Mouse (Mus musculus) retina, embryonic 14.5 days (tissue): ENCODE measurements at regions not wholly inside any gene's neighbourhood (a gene's known extent, or its start where the extent isn't known, plus 50 kb on each side); places are given as distances from the start of the nearest gene placed in this dataset.
"Not testable (repeated sequence)": the region's sequence is repeated elsewhere in the genome, so short reads cannot be mapped to it uniquely, and the experiment has no call there.

ENCODE experiments used
- DNase-seq: peaks from one replicate; pipeline ENCODE4 v3.0.0-alpha.2; 2015; ENCODE audit warnings: low spot score

DNA sequence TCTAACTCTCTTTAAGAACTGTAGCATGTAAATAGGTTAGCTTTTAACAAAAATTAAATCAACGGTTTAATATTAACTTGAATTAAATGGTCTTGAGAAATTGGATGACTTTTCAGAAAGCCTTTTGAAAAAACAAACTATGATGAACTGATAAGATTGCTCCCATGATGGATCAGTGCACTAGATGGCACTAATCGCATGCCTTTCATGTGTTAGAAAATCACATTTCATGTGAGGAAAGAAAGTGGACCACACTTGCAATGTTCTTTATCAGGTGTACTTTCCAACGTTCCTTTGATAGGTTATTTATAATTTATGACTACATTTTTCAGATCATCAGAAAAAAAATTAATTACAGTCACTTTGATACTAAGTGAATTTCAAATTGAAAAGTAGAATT is 1003.2 kb upstream of the 4930412O13Rik start:
- peak; percentile 3 for DNase-seq

DNA sequence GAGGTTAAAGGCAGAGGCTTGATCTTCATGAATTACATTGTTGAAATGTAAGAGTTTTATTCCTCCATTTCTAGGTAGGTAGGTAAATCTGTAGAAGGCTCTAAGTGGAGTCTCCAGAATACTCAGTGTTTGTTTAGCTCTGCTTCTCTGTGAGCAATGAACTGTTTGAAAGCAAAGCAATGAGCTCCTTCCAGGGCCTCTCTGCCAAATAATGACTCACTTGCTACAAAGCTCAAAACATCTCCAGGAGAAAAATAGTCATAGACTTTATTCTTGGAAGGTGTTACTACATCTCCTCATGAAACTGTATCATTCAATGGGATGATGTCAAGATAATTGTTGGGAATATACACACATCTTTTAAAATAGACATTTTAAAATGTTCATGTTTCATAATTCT is 968.6 kb upstream of the 4930412O13Rik start:
- DNase-seq: no peak

DNA sequence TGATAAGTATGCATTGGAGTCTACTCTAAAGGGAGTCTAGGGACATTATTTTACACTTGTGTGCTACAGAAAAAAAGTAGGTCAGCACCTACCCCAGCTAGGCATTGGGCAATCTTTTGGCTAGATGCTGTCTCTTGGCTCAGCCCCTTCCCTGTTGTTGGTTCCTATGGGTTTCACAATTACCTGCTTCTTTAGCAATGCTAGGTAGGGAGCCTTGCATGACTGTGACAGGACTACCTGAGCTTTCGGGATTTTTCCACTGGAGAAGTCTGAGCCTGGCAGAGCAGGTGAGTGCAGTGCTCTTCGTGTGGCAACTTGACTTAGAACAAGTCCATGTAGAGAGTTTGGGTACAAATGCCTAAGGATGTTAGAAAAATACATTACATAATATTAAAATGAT is 956.2 kb upstream of the 4930412O13Rik start:
- DNase-seq: no peak

DNA sequence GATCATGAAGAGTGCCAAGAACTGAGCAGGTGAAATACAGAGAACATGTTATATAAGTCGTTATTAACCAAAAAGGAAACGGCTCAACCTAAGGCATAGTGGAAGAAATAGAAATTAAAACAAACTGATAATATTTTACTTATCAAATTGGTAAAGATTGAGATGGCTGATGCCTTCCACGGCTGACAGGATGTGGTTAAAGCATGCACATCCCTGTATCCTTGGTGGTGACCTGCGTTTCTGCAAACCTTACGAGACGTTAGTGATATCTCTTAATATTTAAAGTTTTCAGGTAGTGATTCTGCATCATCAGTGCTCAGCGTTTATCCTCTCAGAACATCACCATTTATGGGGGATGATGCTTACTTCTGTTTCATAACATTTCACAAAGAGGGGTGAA is 939.5 kb upstream of the 4930412O13Rik start:
- no peak for DNase-seq

DNA sequence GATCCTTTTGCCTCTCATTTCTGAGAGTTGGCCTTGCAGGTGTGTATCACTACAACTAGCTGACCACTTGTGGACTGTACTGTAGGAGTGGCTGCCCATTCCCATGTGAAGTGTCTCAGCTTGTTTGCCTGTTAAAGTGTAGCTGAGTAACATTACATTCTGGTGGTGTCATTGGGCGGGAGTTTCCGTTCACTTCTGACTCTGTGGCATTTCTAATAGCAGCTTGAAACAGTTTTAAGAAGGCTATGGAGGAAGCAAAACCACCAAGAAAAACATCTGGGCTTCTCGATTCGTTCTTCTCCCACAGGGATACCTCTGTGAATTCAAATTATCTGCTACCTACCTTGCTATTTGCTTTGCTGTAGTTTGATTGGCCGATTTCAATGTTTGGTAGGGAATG is 922.1 kb upstream of the 4930412O13Rik start:
- DNase-seq: no peak

DNA sequence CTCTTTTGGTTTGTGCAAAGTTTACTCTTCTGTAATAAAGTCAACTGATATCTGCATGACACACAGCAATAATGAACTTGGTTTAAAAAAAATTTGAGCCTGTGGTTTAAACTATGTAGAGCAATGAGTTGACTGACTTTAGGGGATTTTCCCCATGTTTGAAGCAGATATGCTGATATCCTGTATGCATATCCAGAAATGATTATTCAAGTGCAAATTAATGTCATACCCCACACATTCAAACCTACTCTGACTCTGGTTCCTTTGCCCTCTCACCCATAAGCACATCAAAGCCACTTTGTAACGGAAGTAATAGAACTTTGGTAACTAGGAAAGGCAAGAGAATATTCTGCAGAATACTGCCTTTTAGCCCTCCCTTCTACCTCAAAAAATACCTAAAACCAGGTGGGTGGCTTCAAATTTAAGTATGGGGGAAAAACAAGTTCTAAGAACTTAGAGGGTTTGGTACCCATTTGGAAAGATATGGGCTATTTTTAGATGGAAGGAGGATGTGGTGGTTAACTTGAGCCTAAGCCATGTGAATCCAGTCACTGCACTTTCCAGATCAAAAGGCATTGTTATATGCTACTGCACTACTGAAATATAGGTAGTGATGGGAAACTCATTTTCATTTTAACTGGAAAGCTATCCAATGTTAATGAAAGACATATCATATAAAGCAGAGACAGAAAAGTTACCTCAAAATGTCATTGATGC is 915.9 kb upstream of the 4930412O13Rik start:
- no peak for DNase-seq

DNA sequence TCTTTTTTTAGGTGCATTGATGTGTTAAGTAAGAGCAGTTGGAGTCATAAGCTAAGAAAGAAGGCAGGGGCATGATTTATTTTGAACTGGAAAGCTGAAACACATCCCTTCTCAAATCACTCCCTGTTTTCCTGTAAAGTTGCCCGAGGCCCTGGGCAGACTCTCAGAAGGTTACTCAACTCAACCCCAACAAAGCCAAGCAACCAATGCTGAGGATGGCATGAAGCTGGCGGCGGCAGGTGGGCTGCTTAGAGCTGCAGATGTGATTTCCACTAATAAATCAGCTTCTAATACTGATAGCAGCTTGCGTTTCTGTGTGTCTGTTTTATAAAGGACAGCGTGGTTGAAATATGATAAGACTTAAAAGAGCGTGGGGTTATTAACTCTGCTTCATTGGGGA is 905.4 kb upstream of the 4930412O13Rik start:
- no peak for DNase-seq

DNA sequence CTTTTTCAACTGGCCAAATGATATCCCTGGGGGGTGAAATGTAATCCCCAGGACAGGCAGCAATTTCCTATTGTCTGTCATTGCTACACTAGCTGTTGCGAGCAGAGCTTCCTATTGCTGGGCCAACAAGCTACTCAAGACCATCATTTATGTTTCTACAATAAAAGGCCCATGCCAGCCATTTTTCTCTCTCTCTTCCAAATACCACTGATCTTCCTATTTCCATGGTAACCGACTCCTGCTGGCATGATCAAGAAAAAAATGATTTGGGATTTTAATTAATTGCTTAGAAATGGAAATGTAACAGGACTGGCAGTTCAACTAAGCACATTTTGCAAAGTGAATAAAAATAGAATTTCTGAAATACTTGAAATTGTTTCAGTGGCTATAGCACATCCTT is 868.7 kb upstream of the 4930412O13Rik start:
- no peak for DNase-seq

DNA sequence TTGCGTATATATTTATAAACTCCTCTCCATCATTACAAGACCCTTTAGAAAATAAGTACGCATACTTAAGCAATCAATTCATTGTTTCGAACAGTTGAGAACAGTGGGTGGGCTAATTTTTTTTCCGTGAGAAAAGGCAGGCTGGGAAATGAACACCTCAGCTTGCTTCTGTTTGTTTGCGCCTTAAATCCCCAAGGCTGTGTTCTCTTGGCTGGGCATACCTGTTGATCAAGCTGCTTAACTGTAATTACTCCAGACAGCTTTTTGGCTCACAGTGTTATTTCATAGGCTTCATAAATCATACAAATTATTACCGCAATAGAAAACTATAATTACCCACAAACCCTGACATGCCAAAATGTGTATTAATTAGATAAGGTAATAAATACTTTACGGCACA is 848.0 kb upstream of the 4930412O13Rik start:
- DNase-seq: no peak

DNA sequence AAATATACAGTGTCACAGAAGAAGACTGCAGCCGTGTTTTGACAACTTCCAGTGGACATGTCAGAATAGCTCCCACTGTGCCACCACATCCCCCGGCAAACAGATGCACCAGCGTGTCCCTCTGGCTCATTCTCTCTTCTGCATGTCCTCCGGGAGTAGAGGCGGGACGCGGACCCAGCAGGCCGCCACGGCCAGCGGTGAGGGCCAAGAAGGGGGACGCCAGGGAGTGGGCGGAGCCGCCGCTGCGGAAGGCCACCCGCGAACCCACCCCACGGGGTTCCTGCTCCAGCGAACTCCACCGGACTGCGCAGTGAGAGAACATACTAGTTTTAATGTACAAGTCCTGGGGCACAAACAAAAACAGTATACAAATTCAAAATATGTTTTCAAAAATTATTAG is 838.7 kb upstream of the 4930412O13Rik start:
- DNase-seq: not testable (repeated sequence)

DNA sequence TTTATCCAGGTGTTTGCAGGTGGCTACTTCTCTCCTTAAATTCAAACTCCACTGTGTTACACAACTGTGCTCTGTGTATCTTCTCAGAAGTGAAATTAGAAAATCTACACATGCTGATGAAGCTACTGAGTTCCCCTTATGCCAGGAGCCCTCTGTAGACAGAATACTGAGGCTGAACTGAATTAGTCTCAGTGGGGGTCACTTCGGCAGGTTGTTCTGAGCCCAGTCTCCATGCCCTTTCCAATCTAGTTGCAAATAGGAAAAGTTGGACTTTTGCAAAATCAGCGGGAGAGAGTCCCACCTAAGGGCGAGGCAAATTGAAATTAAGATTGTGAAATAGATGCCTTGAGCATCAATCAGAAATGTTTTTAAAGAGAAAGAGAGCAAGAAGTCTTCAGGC is 833.1 kb upstream of the 4930412O13Rik start:
- DNase-seq: no peak

DNA sequence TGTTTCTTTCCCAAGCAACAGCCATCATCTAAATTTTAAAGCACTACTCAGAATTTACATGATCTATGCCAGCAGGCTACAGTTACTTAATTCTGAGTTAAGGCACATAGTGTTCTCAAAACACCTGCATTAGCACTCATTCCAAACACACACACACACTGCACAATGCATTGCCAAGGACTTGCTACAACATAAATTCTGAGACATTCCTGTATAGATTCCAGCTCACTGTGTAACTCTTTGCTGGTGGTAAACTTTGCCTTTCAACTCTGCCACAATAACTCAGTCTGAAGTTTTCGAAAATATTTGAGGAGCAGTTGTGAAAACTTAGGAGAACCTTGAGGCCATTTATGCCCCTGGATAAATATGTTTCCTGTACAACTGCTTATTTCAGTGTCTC is 807.2 kb upstream of the 4930412O13Rik start:
- no peak for DNase-seq

DNA sequence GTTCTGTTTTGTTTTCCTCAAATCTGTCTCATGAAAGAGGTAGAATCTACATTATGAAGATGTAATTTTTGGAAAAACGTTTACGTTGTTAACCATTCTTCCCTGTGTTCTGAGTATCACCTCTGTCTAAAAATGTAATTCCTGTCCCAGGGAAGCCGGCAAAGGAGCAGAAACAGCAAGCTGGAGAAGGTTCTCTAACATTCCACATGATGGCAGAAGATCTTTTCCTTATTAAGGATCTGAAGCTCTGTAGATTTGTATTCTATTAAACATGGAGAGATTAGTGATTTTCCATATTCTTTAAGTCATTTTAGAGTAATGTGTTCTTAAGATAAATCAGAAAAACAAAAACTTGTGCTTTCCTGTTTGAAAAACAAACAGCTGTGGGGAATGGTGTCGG is 802.9 kb upstream of the 4930412O13Rik start:
- no peak for DNase-seq

DNA sequence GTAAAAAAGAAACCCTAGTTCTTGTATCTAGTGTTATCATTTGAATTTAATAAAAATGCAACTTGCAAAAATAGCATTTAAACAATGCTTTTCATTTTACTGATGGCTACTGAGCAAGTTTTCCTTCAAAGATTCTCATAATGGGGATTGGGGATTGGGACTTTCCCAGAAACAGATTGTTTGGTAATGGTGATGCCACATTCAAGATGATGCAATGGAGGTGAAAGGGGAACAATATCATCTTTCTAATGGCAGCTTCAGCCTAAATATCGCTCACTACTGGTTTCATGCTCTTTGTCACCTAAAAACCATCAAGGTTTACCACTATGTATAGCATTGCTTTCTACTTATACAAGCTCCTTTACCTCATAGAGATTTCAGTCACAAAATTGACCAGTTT is 799.3 kb upstream of the 4930412O13Rik start:
- DNase-seq: no peak

DNA sequence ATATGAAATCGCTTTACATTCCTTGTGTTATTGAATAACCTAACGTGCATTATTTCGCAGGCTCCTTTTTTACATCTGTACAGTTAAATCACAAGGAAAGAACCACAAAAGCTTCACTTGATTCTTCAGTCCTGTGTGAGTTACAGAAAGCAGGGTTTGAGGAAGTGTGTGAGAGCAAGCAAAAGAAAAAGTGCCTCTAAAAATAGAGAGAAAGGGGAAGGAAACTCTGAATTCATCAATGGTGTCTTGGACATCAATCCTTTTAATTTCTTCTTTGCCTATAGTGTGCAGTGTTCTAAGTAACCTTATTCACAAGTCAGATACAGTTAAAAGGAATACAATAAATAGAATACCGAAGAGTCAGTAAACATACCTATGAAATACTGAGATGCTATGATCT is 785.7 kb upstream of the 4930412O13Rik start:
- no peak for DNase-seq

DNA sequence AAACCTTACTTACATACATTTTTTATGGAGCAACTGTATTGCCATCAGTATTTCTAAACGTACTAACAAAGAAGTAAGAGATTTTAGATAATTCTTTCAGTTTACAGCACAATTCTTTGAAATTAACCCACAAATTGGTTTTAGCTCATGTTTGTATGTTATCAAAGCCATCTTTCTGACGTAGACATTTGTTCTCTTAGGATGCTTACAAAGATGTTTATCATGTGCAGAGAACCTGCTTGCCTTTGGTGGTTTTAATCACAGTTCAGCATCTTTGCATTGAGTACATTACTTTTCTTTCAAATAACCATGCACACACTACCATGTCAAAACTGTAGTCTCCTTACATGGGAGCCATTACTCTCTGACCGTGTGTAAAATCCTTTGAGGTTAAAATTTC is 764.4 kb upstream of the 4930412O13Rik start:
- no peak for DNase-seq

DNA sequence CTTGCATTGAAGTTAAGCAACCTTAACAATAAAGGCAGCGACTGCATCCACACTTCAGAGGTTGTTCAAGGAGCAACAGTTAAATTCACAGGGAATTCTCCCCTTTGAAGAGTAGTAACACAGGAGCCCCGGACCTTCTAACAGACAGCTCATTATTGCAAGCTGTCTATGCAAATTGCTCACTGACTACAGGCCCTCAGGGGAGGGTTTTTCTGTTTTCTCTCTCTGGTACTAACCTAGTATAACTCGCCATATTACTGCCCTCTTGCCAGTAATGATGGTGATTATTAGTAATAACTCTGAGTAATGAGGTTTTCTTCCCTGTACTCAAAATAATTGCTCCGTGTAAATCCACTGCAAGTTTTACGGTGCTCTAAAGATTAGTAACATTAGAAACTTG is 763.5 kb upstream of the 4930412O13Rik start:
- no peak for DNase-seq

DNA sequence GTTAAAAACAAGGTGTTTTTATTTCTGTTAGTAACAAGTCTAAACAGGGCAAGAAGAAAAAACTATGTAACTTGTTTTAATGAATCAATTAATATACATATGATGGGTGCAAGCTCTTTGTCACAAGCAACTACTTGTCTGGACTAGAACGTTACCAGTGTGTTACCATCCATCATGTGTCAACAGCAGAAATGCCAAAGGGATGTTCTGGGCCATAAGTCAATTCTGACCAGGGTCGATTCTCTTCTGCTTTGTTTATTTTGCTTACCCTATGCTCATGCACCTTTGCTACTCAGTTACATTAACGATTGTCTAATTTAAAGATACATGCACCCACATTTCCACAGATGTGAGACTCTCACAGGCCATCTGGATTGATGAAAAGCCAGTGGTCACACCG is 744.1 kb upstream of the 4930412O13Rik start:
- DNase-seq: no peak

DNA sequence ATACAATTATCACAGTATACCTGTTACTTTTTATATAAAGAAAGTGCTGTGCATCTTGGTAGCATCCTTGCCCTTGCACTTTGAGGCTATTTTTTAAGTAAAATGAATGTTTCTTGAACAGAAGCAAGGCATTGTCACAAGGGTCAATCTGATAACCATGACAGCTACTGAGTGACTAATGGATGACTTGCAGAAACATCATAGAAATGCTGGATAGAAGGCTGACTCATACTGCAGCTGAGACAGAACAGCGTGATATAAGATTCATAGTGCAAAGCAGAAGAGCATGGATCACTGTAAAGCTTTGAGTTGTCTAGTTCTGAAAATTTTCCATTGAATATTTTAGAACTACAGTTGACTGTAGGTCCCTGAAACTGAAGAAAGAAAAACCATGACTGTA is 739.6 kb upstream of the 4930412O13Rik start:
- no peak for DNase-seq

DNA sequence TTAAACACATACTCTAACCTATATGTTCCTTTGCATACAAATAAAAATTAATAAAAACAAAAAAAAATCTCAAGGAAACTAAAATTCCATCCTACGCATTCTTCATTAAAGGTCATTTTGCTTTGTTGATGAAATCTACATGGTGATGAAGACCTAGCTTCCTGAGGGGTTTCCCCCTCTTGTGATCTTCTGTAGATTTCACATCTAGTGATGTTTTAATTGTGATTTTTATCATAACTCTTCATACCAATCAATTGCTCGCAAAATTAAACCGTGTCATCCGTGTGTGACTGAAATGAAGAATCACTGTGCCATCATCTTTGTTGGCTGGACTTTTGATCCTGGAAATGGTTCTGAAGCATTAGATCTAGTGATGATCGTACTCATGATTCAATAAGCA is 725.4 kb upstream of the 4930412O13Rik start:
- DNase-seq: no peak

DNA sequence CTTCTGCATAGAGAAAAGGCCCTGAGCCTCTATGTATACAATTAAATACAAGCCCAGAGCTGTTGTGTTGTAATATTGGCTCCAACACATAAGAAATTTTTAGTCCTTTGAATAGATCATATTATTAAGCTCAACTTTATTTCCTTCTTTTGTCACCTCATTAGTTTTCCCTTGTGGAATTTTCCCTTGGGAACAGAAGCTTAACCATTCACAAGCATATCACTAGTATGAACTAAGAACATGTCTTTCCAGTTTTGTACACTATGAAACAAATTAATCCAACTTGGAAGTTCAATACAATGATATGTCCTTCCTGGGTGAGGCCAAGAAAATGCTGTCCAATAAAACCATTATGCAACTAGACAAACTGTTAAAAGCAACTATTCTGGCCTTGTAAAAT is 720.9 kb upstream of the 4930412O13Rik start:
- DNase-seq: no peak

DNA sequence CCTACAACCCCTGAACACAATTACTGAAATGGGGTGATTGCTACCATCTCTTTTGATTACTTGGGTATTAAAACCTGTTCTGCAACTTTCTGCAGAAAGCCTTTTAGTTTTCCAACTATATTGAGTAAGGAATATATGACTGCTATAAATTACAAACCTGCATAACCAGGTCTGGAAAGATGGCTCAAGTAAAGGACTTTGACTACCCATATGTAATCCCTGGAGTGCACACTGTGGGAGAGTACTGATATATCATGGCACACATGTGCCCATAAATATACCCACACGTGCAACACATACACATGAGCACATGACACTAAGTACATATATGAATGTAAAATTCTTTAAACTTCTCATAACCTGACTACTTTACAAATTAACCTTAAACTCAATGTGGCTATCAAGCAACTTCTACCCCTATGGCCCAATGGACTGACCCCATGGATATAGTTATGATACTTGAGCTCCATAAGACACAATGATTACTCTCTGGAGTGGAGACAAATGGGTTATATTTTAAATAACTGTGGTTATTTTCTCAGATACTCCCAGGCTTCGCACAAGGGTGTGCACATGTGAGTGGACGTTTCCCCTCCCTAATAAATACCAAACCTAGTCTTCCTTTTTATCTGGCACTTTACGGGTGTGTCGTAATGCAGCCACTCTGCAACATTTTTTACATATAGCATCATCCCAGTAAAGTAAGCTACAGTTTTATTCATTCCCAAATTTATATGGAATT is 717.1 kb upstream of the 4930412O13Rik start:
- no peak for DNase-seq

DNA sequence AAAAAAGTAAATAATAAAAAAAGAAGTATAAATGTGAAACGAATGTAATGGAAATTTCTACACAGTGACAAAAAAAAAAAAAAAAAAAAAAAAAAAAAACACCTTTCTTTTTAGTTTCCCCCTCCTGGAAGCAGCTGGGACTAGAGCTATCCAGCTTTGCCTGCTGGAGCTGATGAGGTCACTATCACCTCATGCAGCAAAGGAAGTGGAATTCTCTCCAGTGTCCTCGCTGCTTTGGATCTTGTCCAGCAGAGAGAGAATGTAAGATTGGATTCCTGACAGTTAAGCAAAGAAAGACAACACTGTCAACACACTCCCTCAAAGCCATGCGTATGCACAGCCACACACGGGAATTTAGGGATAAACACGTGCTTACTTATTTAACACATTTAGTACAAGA is 698.9 kb upstream of the 4930412O13Rik start:
- DNase-seq: no peak

DNA sequence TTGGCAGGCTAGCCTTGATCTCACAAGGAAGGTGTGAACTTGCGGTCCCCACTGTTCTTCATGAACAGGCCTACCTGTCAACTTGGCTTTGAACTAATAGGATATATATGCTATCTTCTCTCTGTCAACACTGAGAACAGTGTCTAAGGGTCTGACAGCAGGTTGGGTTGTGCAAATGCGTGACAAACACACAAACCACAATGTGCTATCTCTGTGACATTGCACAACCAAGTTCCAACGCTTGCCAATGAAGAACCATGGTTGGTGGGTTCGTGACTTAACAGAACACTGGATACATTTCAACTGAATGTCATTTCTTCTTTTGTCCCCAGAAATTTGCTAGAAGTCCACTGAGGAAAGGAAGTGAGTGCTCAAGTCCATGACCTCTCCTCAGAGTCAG is 696.8 kb upstream of the 4930412O13Rik start:
- no peak for DNase-seq
